Mouse (Mus musculus): ENCODE data around the gene Sorbs1. TPM values are rescaled to one million over a fixed set of nuclear protein-coding genes. Genes with fewer than 3 reads are reported as not detected.

Gene Sorbs1
- polyA plus RNA-seq, 1 experiment from 2014 or later: 84.1 TPM

DNA sequence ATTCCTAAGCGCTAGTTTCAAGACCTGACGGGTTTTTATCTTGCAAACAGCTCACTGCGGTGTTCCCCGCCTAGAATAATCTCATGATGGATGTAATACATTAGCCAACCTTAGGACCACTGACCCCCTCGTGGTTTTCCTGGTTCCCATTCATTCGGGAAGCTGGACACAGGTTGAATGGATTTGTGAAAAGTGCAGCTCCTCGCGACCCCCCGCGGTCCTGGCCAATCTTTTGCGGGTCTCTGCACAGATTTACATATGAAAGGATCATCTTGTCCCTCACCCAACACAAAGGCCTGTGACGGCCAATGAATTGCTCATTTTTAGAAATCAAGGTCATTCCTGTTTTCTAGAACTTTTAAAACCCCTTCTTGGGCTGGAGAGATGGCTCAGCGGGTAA, 240.9 kb downstream of the Sorbs1 start:
- WGBS: 8% methylated on average over 13 of the region's 13 CpGs
- no peak overlapping the region for H3K27ac ChIP-seq
- no peaks in the 10 kb centered on the region for H3K36me3 ChIP-seq (ENCODE audit: poor library complexity, severe bottlenecking)
- no peak overlapping the region for H3K4me3 ChIP-seq
- ATAC-seq: no peak
- no peak overlapping the region for H3K9ac ChIP-seq
- no peak overlapping the region for H3K4me2 ChIP-seq
- no peaks in the 10 kb centered on the region for H3K9me3 ChIP-seq (replicated peaks)
- H3K4me1 ChIP-seq: peaks cover 27% of the 10 kb centered on the region
- peaks cover 36% of the 10 kb centered on the region for H3K27me3 ChIP-seq

DNA sequence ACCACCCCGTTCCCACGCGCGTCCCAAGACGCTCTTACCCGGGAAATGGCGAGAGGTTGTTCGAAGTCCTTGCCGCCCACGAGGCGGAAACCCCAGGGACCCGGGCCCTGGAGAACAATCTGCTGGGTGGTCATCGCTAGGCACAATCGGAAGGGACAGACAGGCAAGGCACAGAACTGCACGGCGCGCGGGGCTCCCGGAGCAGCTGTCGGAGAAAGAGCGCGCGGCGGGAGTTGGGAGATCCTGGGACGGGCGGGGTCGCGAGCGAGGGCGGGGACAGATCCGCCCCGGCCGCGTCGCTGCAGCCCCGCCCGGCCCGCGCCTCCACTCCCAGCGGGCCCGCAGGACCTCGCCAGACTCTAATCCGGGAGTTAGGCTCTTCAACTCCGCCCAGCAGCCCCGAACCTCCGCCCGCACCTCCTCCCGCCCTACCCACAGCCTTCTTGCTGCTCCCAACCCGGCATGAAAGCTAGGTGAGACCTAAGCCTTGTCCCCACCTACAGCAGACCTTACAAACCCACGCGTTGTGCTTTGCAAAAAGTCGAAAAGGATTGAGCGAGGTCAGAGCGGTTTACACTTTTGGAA, 242.2 kb downstream of the Sorbs1 start, which contains the start of gene Pdlim1:
Gene Pdlim1, minus strand, starts transcription at position 535 of the 585 bp plus-strand sequence.
- H3K27me3 ChIP-seq: peaks cover 36% of the 10 kb centered on the region
- WGBS: under 1% methylated on average over 44 of the region's 54 CpGs
- H3K27ac ChIP-seq: no peak within 1 kb of the TSS
- H3K36me3 ChIP-seq (ENCODE audit: poor library complexity, severe bottlenecking): no peaks in the 10 kb centered on the region
- peak within 1 kb of the TSS; percentile 95 for H3K4me2 ChIP-seq
- no peaks in the 10 kb centered on the region for H3K9me3 ChIP-seq (replicated peaks)
- H3K9ac ChIP-seq: peak within 1 kb of the TSS; percentile 68
- H3K4me3 ChIP-seq: peak within 1 kb of the TSS; percentile 59
- ATAC-seq: peak; percentile 81
- H3K4me1 ChIP-seq: peaks cover 27% of the 10 kb centered on the region

DNA sequence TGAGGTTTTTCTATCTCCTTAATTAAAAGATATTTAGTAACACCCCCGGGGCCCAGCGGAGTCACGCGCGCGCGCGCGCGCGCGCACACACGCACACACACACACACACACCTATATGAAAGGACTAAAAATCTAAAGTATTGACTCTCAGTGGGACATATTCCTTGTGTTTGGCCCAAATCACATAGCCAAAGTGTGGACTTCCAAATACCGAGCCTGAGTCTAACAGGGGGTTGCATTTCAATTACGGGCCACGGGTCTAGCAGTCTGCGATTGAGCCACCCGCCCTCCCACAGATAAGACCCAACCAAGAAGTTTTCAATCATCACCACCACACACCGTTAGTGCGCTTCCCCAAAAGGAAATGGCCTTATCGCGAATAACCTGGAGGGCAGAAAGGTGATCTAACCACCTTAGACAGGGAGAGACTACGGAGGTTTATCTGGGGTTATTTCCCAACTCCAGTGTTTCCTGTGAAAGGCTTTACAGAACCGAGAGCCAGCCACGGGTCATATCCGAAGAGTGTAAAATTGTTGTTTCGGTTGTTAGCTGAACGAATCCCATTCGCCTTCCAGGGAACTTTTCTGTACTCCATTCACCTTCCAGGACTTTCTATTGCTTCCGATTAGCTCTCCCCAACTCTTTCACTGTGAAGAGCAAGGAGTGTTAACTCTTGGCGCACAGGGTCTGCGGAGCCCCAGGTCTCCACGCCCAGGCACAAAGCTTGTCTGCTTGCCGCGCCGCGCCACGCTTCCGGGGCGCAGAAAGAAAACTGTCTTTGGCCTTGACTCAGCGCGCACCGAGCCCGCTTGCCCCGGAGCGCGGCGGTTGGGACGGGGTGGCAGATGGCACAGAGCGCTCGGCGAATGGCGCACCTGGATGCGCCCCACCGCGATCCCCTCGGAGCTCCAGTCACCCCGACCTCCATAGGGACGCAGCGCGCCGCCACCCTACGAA, 242.9 kb downstream of the Sorbs1 start:
- WGBS: 8% methylated on average over 63 of the region's 63 CpGs
- H3K27ac ChIP-seq: no peak overlapping the region
- H3K36me3 ChIP-seq (ENCODE audit: poor library complexity, severe bottlenecking): no peaks in the 10 kb centered on the region
- peak; percentile 71 for ATAC-seq
- no peaks in the 10 kb centered on the region for H3K9me3 ChIP-seq (replicated peaks)
- peak overlapping the region; percentile 59 for H3K4me3 ChIP-seq
- peaks cover 27% of the 10 kb centered on the region for H3K4me1 ChIP-seq
- peaks cover 36% of the 10 kb centered on the region for H3K27me3 ChIP-seq
- peak overlapping the region; percentile 95 for H3K4me2 ChIP-seq
- peak overlapping the region; percentile 68 for H3K9ac ChIP-seq

DNA sequence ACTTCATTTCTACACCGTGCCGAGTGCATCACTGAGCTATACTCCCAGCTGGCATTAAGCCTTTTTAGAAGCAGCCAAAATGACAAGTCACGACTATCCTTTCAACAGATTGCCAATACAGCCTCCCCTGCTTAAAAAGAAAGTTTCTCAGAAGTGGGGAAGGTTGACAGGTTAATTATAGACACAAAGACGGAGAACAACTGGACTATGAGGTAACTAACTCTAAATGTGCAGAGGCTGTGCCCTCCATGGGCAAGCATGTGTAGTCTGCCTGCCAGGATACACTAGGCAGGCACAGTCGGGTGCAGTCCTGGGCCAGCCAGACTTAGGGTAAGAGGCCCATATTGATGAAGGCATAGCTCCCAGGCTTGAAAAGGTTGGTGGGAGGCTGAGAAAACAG, 244.1 kb downstream of the Sorbs1 start:
- peaks cover 36% of the 10 kb centered on the region for H3K27me3 ChIP-seq
- H3K9me3 ChIP-seq (replicated peaks): no peaks in the 10 kb centered on the region
- no peak overlapping the region for H3K27ac ChIP-seq
- WGBS: 52% methylated on average over 5 of the region's 5 CpGs
- H3K9ac ChIP-seq: no peak overlapping the region
- peak overlapping the region; percentile 95; the same call in 1 of the 2 replicates for H3K4me2 ChIP-seq
- no peaks in the 10 kb centered on the region for H3K36me3 ChIP-seq (ENCODE audit: poor library complexity, severe bottlenecking)
- no peak overlapping the region for H3K4me3 ChIP-seq
- ATAC-seq: no peak
- H3K4me1 ChIP-seq: peaks cover 27% of the 10 kb centered on the region

DNA sequence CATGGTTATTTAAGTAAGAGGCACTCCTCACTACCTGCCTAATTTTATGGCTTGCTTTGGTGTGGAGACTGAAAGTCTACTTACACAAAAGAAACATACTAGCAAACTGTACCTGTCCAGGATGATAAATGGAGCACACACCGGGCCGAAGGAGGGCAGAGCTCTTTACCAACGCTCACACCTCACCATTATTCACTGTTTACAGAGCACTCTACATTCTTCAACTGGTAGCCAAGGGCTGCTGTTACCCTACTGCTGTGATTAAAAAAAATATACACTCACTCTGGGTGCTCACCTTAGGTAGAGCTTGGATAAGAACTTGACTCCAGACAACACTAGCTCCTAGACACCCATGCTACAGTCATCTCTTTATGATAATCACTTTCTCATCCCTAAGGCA, 245.1 kb downstream of the Sorbs1 start:
- ATAC-seq: no peak
- Histone ChIP-seq H3K27ac (no peak overlapping the region), H3K4me1 (peaks cover 27% of the 10 kb centered on the region), H3K4me2 (no peak overlapping the region), H3K9ac (no peak overlapping the region), H3K9me3 (replicated peaks) (no peaks in the 10 kb centered on the region), H3K36me3 (ENCODE audit: poor library complexity, severe bottlenecking) (no peaks in the 10 kb centered on the region), H3K27me3 (peaks cover 36% of the 10 kb centered on the region), H3K4me3 (no peak overlapping the region)
- WGBS: 87% methylated on average over 3 of the region's 3 CpGs

DNA sequence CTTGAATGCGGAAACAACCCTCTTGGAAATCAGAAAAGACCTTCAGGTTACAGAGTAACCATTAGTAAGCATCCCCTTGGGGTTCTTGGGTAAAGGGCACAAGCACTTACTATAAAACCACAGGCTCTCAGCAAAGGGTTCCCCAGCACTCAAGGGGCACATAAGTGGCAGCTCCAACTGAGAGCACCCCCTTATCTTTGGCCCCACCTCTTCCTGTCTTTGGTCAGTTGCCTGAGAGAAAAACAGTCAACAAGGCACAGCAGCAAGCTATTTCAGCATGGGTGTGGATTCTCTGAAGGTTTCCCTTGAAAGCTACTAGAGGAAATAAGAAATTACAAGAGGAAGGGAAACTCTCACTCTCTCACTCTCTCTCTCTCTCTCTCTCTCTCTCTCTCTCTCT, 246.2 kb downstream of the Sorbs1 start:
- Histone ChIP-seq H3K4me2 (no peak overlapping the region), H3K27ac (no peak overlapping the region), H3K4me1 (peaks cover 23% of the 10 kb centered on the region), H3K9ac (no peak overlapping the region), H3K4me3 (no peak overlapping the region), H3K36me3 (ENCODE audit: poor library complexity, severe bottlenecking) (no peaks in the 10 kb centered on the region), H3K27me3 (peaks cover 27% of the 10 kb centered on the region), H3K9me3 (replicated peaks) (no peaks in the 10 kb centered on the region)
- no peak for ATAC-seq
- WGBS: 92% methylated on average over 1 of the region's 1 CpGs

DNA sequence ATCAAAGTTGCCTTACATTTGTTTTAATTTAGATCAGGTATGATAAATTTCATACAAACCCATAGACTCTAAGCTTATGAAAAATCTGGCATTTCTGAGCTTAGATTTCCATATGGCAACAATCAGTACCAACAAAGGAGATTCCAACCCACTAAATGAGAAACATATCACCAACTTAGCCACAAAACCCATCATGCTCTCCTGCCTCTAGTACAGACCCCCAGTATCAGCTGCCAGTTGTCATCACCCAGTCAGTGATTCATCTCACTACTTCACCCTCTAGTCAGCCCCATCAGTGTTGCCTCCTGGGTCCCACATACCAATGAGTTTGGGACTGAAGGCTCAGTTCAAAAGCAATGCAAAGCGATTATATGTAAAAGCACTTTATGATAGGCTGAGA, 254.1 kb downstream of the Sorbs1 start:
- H3K27ac ChIP-seq: no peak overlapping the region
- 97% methylated on average over 1 of the region's 1 CpGs for WGBS
- H3K9me3 ChIP-seq (replicated peaks): no peaks in the 10 kb centered on the region
- no peak overlapping the region for H3K4me2 ChIP-seq
- no peaks in the 10 kb centered on the region; the same call in 1 of the 2 replicates for H3K36me3 ChIP-seq (ENCODE audit: poor library complexity, severe bottlenecking)
- no peak overlapping the region for H3K4me3 ChIP-seq
- H3K9ac ChIP-seq: no peak overlapping the region
- no peak for ATAC-seq
- no peaks in the 10 kb centered on the region for H3K4me1 ChIP-seq
- H3K27me3 ChIP-seq: no peaks in the 10 kb centered on the region

DNA sequence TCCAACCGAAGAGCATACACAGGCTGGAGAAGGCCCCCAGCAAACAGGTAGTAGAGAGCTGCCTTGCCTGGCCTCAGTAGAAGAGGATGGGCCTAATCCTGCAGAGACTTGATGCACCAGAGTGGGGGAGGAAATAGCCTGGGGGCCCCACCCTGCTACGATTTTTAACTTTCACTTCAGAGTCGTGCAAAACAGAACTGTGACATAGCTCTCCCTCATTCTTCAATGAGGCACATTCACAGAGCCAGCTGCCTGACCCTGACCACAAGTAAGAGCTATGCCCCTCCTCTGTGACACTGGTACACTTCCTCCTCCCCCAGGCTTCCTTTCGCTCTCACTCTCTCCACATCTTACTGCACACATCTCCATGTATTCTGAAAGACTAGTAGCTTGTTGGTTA, 256.2 kb downstream of the Sorbs1 start:
- H3K4me2 ChIP-seq: no peak overlapping the region
- no peak overlapping the region for H3K27ac ChIP-seq
- ATAC-seq: no peak
- H3K4me3 ChIP-seq: no peak overlapping the region
- no peak overlapping the region for H3K9ac ChIP-seq
- WGBS: 83% methylated on average over 4 of the region's 4 CpGs
- no peaks in the 10 kb centered on the region for H3K27me3 ChIP-seq
- no peaks in the 10 kb centered on the region for H3K9me3 ChIP-seq (replicated peaks)
- no peaks in the 10 kb centered on the region; the same call in 1 of the 2 replicates for H3K36me3 ChIP-seq (ENCODE audit: poor library complexity, severe bottlenecking)
- H3K4me1 ChIP-seq: no peaks in the 10 kb centered on the region

DNA sequence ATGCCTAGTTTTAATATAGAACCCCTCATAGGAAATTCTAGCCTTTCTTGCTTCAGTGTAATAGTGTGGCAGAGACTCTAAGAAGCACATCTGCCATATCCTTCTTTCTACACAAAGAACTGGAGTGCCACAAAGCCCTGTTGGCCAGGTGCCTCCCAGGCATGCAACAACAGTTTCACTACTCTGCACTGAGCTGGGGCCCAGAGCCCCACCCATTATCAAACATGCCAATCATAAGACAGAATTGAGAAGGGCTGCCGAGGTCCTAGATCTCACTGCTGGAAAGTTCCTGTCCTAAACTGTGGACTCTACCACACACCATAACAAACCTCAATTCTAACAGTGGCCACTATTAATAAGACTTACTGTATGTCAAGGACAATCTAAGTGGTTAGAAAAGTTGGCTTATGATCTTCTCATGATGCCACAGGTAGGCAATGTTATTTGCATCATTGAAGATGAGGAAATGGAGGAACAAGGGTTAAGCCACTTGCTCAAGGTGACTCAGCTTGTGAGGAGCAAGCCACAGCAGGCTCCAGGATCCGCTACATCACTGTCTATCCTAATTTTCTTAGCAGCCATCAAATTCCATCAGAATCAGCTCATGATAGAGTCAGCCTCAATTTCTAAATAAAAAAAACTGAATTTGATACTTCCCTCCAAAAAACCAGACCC, 257.1 kb downstream of the Sorbs1 start:
- 89% methylated on average over 2 of the region's 2 CpGs for WGBS
- no peak for ATAC-seq

DNA sequence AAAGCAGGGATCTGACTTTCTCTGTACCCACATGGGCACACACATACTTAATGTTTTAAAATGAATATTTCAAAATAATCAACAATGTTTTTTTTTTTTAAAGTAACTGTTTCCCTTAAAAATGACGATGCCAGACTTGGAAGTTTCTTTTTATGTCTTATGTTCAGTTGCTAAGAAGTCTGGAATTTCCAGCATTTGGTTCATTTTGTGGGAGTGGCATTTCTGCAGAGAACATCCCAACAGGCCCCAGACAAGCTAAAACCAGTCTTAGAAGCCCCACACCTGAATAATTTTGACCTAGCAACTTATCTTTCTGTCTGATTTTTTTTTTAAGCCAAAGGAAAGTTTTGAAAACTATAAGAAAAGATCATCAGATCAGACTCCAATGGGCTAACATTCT, 258.0 kb downstream of the Sorbs1 start:
- Histone ChIP-seq H3K36me3 (ENCODE audit: poor library complexity, severe bottlenecking) (no peaks in the 10 kb centered on the region; the same call in 1 of the 2 replicates), H3K9me3 (replicated peaks) (no peaks in the 10 kb centered on the region), H3K4me3 (no peak overlapping the region), H3K4me2 (no peak overlapping the region), H3K27me3 (no peaks in the 10 kb centered on the region), H3K4me1 (no peaks in the 10 kb centered on the region), H3K27ac (no peak overlapping the region), H3K9ac (no peak overlapping the region)
- WGBS: 85% methylated on average over 1 of the region's 1 CpGs
- ATAC-seq: no peak

More for the DNA sequence above, 257.1 kb downstream of the Sorbs1 start:
- H3K27me3 ChIP-seq: no peaks in the 10 kb centered on the region
- H3K9me3 ChIP-seq (replicated peaks): no peaks in the 10 kb centered on the region
- H3K27ac ChIP-seq: no peak overlapping the region
- no peaks in the 10 kb centered on the region; the same call in 1 of the 2 replicates for H3K36me3 ChIP-seq (ENCODE audit: poor library complexity, severe bottlenecking)
- H3K4me1 ChIP-seq: no peaks in the 10 kb centered on the region
- H3K4me2 ChIP-seq: no peak overlapping the region
- H3K9ac ChIP-seq: no peak overlapping the region
- no peak overlapping the region for H3K4me3 ChIP-seq

DNA sequence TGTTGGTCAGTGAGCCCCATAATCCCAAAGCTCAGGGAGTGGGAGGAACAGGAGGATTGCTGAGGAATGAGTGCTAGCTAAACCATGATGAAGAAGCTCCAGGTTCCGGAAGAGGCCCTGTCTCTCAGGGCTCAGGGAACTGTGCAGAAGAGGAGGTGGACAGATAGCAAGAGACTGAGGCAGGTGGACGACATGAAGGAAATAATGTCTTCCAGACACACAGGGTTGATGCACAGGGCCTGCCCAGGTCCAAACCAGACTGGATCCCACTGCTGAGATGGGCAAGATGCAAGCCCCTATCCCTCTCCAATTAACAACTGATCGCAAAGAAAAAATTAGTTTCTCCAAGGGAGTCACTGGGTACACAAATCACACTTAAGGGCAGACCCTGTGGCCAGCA, 258.8 kb downstream of the Sorbs1 start:
- Histone ChIP-seq H3K4me1 (no peaks in the 10 kb centered on the region), H3K9ac (no peak overlapping the region), H3K27ac (no peak overlapping the region), H3K4me3 (no peak overlapping the region), H3K4me2 (no peak overlapping the region), H3K27me3 (no peaks in the 10 kb centered on the region), H3K9me3 (replicated peaks) (no peaks in the 10 kb centered on the region), H3K36me3 (ENCODE audit: poor library complexity, severe bottlenecking) (no peaks in the 10 kb centered on the region; the same call in 1 of the 2 replicates)
- ATAC-seq: no peak
- WGBS: 94% methylated on average over 3 of the region's 3 CpGs

DNA sequence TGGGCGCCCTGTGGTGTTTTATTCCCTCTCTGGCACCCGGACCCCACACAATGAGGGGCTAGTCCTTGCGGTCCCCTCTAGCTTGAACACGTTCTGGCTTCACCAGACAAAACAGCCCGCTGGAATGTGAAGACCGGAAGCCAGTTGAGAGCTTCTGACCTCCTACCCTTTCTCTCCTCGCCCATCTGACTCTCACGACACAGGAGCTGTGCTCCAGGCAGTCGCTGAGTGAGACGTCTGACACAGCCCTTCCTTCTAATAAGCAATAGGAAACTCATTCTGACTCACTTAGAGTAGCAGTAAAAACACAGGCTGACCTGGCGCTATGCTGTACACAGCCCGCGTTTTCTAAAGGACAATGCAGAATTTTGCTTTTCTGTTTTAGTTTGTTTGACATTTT, 259.8 kb downstream of the Sorbs1 start:
- Histone ChIP-seq H3K4me2 (no peak overlapping the region), H3K27ac (no peak overlapping the region), H3K4me3 (no peak overlapping the region), H3K9me3 (replicated peaks) (no peaks in the 10 kb centered on the region), H3K9ac (no peak overlapping the region), H3K27me3 (no peaks in the 10 kb centered on the region), H3K4me1 (no peaks in the 10 kb centered on the region), H3K36me3 (ENCODE audit: poor library complexity, severe bottlenecking) (no peaks in the 10 kb centered on the region; the same call in 1 of the 2 replicates)
- 77% methylated on average over 13 of the region's 13 CpGs for WGBS
- ATAC-seq: no peak
